Mouse (Mus musculus): ENCODE results near the gene St6galnac3. TPM values are rescaled to one million over a fixed set of nuclear protein-coding genes. Genes with fewer than 3 reads are reported as not detected.

Gene St6galnac3
- total RNA-seq, 4 experiments from 2014 or later, result 0.92 to 2.0 (median 1.1) TPM

- no peak for DNase-seq (ENCODE audit: low spot score in 2 of 2)
Measured at GRCm38 (mm10) chr3:153176325-153176724, 548.6 kb downstream of the St6galnac3 start.

GRCm38 (mm10) chr3:153174336-153175033, 550.5 kb downstream of the St6galnac3 start:
- no peak for DNase-seq (ENCODE audit: low spot score in 2 of 2)

- DNase-seq (ENCODE audit: low spot score in 2 of 2), result no peak
Measured at GRCm38 (mm10) chr3:153173567-153173966, 551.4 kb downstream of the St6galnac3 start.

- DNase-seq (ENCODE audit: low spot score in 2 of 2), result no peak
Measured at GRCm38 (mm10) chr3:153170146-153170545, 554.8 kb downstream of the St6galnac3 start.

- DNase-seq (ENCODE audit: low spot score in 2 of 2), result no peak
Measured at GRCm38 (mm10) chr3:153169744-153170143, 555.2 kb downstream of the St6galnac3 start.

GRCm38 (mm10) chr3:153161676-153162075, 563.3 kb downstream of the St6galnac3 start:
- no peak for DNase-seq (ENCODE audit: low spot score in 2 of 2)

- no peak for DNase-seq (ENCODE audit: low spot score in 2 of 2)
Measured at GRCm38 (mm10) chr3:153160683-153161082, 564.3 kb downstream of the St6galnac3 start.

- DNase-seq (ENCODE audit: low spot score in 2 of 2), result no peak
Measured at GRCm38 (mm10) chr3:153148887-153149286, 576.1 kb downstream of the St6galnac3 start.

Small RNA genes lying within 50 kb of the gene (microRNA-seq; reads per million reads assigned to microRNA genes)
- not detected for gene Gm27405

Other genes with a start within 250 kb of the St6galnac3 start
- under 1 TPM in 2 of 4 experiments, not detected in 2; 0.22 to 0.31 TPM for gene Asb17, start 119.0 kb upstream of the St6galnac3 start, total RNA-seq (2022)
- under 1 TPM in 1 of 4 experiments, not detected in 3; 0.11 TPM for gene Msh4, start 181.0 kb upstream of the St6galnac3 start, total RNA-seq (2022)
- 10 to 100 TPM; 64.2 to 65.4 (median 64.6) TPM for gene Rabggtb, start 187.8 kb upstream of the St6galnac3 start, total RNA-seq (2022)
- gene Acadm, start 219.5 kb upstream of the St6galnac3 start, total RNA-seq (2022), result 100 to 1,000 TPM; 299 to 345 (median 326) TPM
- gene Slc44a5, start 248.3 kb upstream of the St6galnac3 start, total RNA-seq (2022), result under 1 TPM in 2 of 4 experiments, not detected in 2; 0.05 to 0.07 TPM

Data from gastrocnemius, adult 8-10 months (tissue).